Mouse (Mus musculus) erythroblast, embryonic 14.5 days (primary cell): ENCODE measurements around the gene Gm3476.
"Not testable (repeated sequence)": the region's sequence is repeated elsewhere in the genome, so short reads cannot be mapped to it uniquely, and the experiment has no call there.

Source experiments
- GATA1 ChIP-seq: IDR thresholded peaks from 2 replicates; pipeline ENCODE4 v1.6.1; 2012; ENCODE audit warnings: low read length, inconsistent platforms, mixed read lengths
- TAL1 ChIP-seq: IDR thresholded peaks from 3 replicates; pipeline ENCODE4 v1.6.1; 2012; ENCODE audit warnings: low read length, inconsistent platforms, mixed read lengths

- not testable (repeated sequence) for TF ChIP-seq GATA1, TAL1
Observed at GRCm38 (mm10) chr14:6161085-6161484, 35.5 kb upstream of the Gm3476 start.
